Mouse (Mus musculus) lung, postnatal 25 days (tissue): ENCODE data around the gene Zfp568.
A peak's percentile ranks its signal among the peaks of the same experiment; 100 is the strongest.

ENCODE experiments used
- DNase-seq: peaks from one replicate; pipeline ENCODE4 v3.0.0; 2022; ENCODE audit warnings: low spot score

The Zfp568 gene

GRCm38 (mm10) chr7:30060341-30060740 lies 76.6 kb downstream of the Zfp568 start:
- no peak for DNase-seq

- DNase-seq: no peak
Observed at GRCm38 (mm10) chr7:30062478-30062877, 78.7 kb downstream of the Zfp568 start.

- DNase-seq: no peak
Observed at GRCm38 (mm10) chr7:30064622-30065021, 80.9 kb downstream of the Zfp568 start.

- peak; percentile 74 for DNase-seq
Observed at GRCm38 (mm10) chr7:30072146-30073028, 88.6 kb downstream of the Zfp568 start, which contains the start of gene Zfp82. Gene Zfp82 (minus strand): TSS chr7:30072900.
